Mouse (Mus musculus) ES-E14 (cell line): ENCODE data around the gene Lyrm1. TPM values are rescaled to one million over a fixed set of nuclear protein-coding genes. Genes with fewer than 3 reads are reported as not detected.

Source experiments
- DNase-seq: peaks from one replicate; pipeline ENCODE4 v3.0.0-alpha.2; 2013; ENCODE audit warnings: low read depth, low spot score
- H3K27ac ChIP-seq: 2 replicates; pipeline ENCODE4 v1.5.1; 2012; ENCODE audit warnings: low read depth, mild to moderate bottlenecking, low read length, moderate library complexity, mixed read lengths; ENCODE audit not compliant: poor library complexity, insufficient read depth, severe bottlenecking
- H3K36me3 ChIP-seq: 2 replicates; pipeline ENCODE4 v1.6.1; 2012; ENCODE audit warnings: mild to moderate bottlenecking, low read length, moderate library complexity, mixed read lengths; ENCODE audit not compliant: control insufficient read depth, poor library complexity, insufficient read depth, severe bottlenecking
- H3K4me1 ChIP-seq, 2 experiments: fragments of 150-350 bp in 1 of 2; sonication (generic) in 1 of 2; 2 replicates each; pipeline ENCODE4 v1.6.1; 2012; ENCODE audit warnings: low read length in 2 of 2, mild to moderate bottlenecking in 1 of 2, mixed read lengths in 1 of 2; ENCODE audit not compliant: control insufficient read depth in 2 of 2, insufficient read depth in 2 of 2, poor library complexity in 1 of 2
- H3K4me3 ChIP-seq, 2 experiments: fragments of 150-350 bp in 1 of 2; sonication (generic) in 1 of 2; 2 replicates each; pipeline ENCODE4 v1.5.1; 2012; ENCODE audit warnings: low read length in 2 of 2, low read depth in 1 of 2, mild to moderate bottlenecking in 1 of 2, mixed read lengths in 1 of 2; ENCODE audit not compliant: insufficient read depth in 1 of 2, poor library complexity in 1 of 2, severe bottlenecking in 1 of 2
- H3K9ac ChIP-seq: 2 replicates; pipeline ENCODE4 v1.6.1; 2012; ENCODE audit warnings: low read depth, mild to moderate bottlenecking, low read length, mixed read lengths; ENCODE audit not compliant: poor library complexity, insufficient read depth, severe bottlenecking
- H3K9me3 ChIP-seq: fragments of 150-350 bp; sonication (generic); 2 replicates; pipeline ENCODE4 v1.6.1; 2012; ENCODE audit warnings: low read depth, mild to moderate bottlenecking, low read length; ENCODE audit not compliant: control insufficient read depth, insufficient read depth
- CHD2 ChIP-seq: IDR thresholded peaks from 2 replicates; pipeline ENCODE4 v1.6.1; 2014; ENCODE audit warnings: mild to moderate bottlenecking, low read depth, low read length, inconsistent platforms
- HCFC1 ChIP-seq: IDR thresholded peaks from 2 replicates; pipeline ENCODE4 v1.6.1; 2012; ENCODE audit warnings: low read length, inconsistent platforms, borderline replicate concordance; ENCODE audit not compliant: insufficient read depth
- MAFK ChIP-seq: IDR thresholded peaks from 2 replicates; pipeline ENCODE4 v1.6.1; 2014; ENCODE audit warnings: mild to moderate bottlenecking, low read depth, low read length, inconsistent platforms; ENCODE audit not compliant: insufficient read depth
- ZC3H11A ChIP-seq: IDR thresholded peaks from 2 replicates; pipeline ENCODE4 v1.6.1; 2012; ENCODE audit warnings: low read depth, mild to moderate bottlenecking, inconsistent platforms, low read length, borderline replicate concordance
- ZNF384 ChIP-seq: IDR thresholded peaks from 2 replicates; pipeline ENCODE4 v1.6.1; 2012; ENCODE audit warnings: low read depth, low read length, inconsistent platforms
- in situ Hi-C, 2 experiments: fragments of 600-800 bp; cut with MboI; formaldehyde crosslinking; loops; one replicate each; pipeline ENCODE4 v1.15.1; 2025; ENCODE audit warnings: low sequenced_read_pairs in 2 of 2, inconsistent platforms in 1 of 2; ENCODE audit not compliant: unreplicated experiment in 2 of 2
- total RNA-seq: library from RNA; depleted of rRNA; stranded (reverse); fragments of 300-350 nt; gene quantifications from 2 replicates; pipeline ENCODE4 v1.2.3, GENCODE M21; 2012

The Lyrm1 gene
- total RNA-seq, 1 experiment: 3.8 TPM

- H3K4me1 ChIP-seq: peaks cover 0 to 4% of the 10 kb centered on the region in 2 experiments; a peak in 2 of 4 replicates
- TF ChIP-seq HCFC1 (no peak), MAFK (no peak), CHD2 (no peak), ZC3H11A (no peak), ZNF384 (no peak)
- no peak for DNase-seq
- in situ Hi-C loops: no loop called here
- H3K9ac ChIP-seq: no peak overlapping the region
- H3K27ac ChIP-seq: no peak overlapping the region
- H3K4me3 ChIP-seq: no peak overlapping the region
- H3K9me3 ChIP-seq: no peaks in the 10 kb centered on the region
- no peaks in the 10 kb centered on the region for H3K36me3 ChIP-seq
Observed at GRCm38 (mm10) chr7:119965651-119966395, 70.2 kb downstream of the Lyrm1 start.

- in situ Hi-C loops: no loop called here
- TF ChIP-seq HCFC1: no peak
- no peak for DNase-seq
Observed at GRCm38 (mm10) chr7:119969320-119969719, 73.7 kb downstream of the Lyrm1 start.

GRCm38 (mm10) chr7:119974214-119974613 lies 78.6 kb downstream of the Lyrm1 start:
- no peak for DNase-seq
- Histone ChIP-seq H3K9me3 (no peaks in the 10 kb centered on the region), H3K36me3 (no peaks in the 10 kb centered on the region; the same call in 1 of the 2 replicates), H3K9ac (no peak overlapping the region), H3K4me3 (no peak overlapping the region), H3K4me1 (no peaks in the 10 kb centered on the region), H3K27ac (no peak overlapping the region)
- TF ChIP-seq MAFK (peak; percentile 46; the same call in 1 of the 2 replicates), CHD2 (no peak)
- in situ Hi-C loops: no loop called here

More at GRCm38 (mm10) chr7:119969320-119969719, 73.7 kb downstream of the Lyrm1 start:
- Histone ChIP-seq H3K4me3 (no peak overlapping the region), H3K36me3 (no peaks in the 10 kb centered on the region), H3K9me3 (no peaks in the 10 kb centered on the region), H3K9ac (no peak overlapping the region), H3K4me1 (peaks cover 0 to 4% of the 10 kb centered on the region in 2 experiments; a peak in 2 of 4 replicates), H3K27ac (no peak overlapping the region)

GRCm38 (mm10) chr7:119976256-119976655 lies 80.6 kb downstream of the Lyrm1 start:
- no peak for TF ChIP-seq ZNF384
- TF ChIP-seq MAFK: no peak
- no peak for TF ChIP-seq CHD2
- no peak for TF ChIP-seq ZC3H11A
- no peak for TF ChIP-seq HCFC1
- H3K36me3 ChIP-seq: no peaks in the 10 kb centered on the region; the same call in 1 of the 2 replicates
- no peak for DNase-seq
- no peak overlapping the region for H3K9ac ChIP-seq
- no peaks in the 10 kb centered on the region for H3K9me3 ChIP-seq
- no peaks in the 10 kb centered on the region for H3K4me1 ChIP-seq
- in situ Hi-C loops: no loop called here
- no peak overlapping the region for H3K4me3 ChIP-seq
- H3K27ac ChIP-seq: no peak overlapping the region

GRCm38 (mm10) chr7:119977574-119977973 lies 81.9 kb downstream of the Lyrm1 start:
- Histone ChIP-seq H3K36me3 (no peaks in the 10 kb centered on the region; the same call in 1 of the 2 replicates), H3K4me3 (no peak overlapping the region), H3K4me1 (no peaks in the 10 kb centered on the region), H3K9ac (no peak overlapping the region), H3K27ac (no peak overlapping the region), H3K9me3 (no peaks in the 10 kb centered on the region)
- no peak for TF ChIP-seq ZNF384
- no peak for TF ChIP-seq HCFC1
- no peak for TF ChIP-seq ZC3H11A
- no peak for TF ChIP-seq CHD2
- no peak for TF ChIP-seq MAFK
- DNase-seq: no peak
- in situ Hi-C loops: no loop called here
